Mouse (Mus musculus) CH12.LX (cell line): ENCODE results near the gene Cltc.

ENCODE experiments used
- CTCF ChIP-seq, 2 experiments: IDR thresholded peaks in 1 of 2; conservative IDR thresholded peaks in 1 of 2; 2 replicates each; pipeline ENCODE4 v1.5.1; 2011 to 2012; ENCODE audit warnings: low read depth in 2 of 2, low read length in 2 of 2, improper control_type of control experiment in 1 of 2, inconsistent platforms in 1 of 2, mild to moderate bottlenecking in 1 of 2, moderate library complexity in 1 of 2
- GABPA ChIP-seq: IDR thresholded peaks from 2 replicates; pipeline ENCODE4 v1.6.1; 2012; ENCODE audit warnings: low read depth, low read length, improper control_type of control experiment, inconsistent platforms; ENCODE audit not compliant: insufficient replicate concordance
- MAX ChIP-seq: IDR thresholded peaks from 2 replicates; pipeline ENCODE4 v1.6.1; 2011; ENCODE audit warnings: low read length, improper control_type of control experiment
- MYC ChIP-seq: IDR thresholded peaks from 2 replicates; pipeline ENCODE4 v1.6.1; 2011; ENCODE audit warnings: low read depth, mild to moderate bottlenecking, improper control_type of control experiment, low read length
- NRF1 ChIP-seq: IDR thresholded peaks from 2 replicates; pipeline ENCODE4 v1.6.1; 2014; ENCODE audit warnings: low read depth, mild to moderate bottlenecking, inconsistent platforms, low read length, improper control_type of control experiment, moderate library complexity
- POLR2A ChIP-seq: IDR thresholded peaks from 2 replicates; pipeline ENCODE4 v1.6.1; 2011; ENCODE audit warnings: low read depth, mild to moderate bottlenecking, improper control_type of control experiment, low read length
- SIN3A ChIP-seq: IDR thresholded peaks from 2 replicates; pipeline ENCODE4 v1.6.1; 2012; ENCODE audit warnings: low read length, improper control_type of control experiment, inconsistent platforms
- TCF12 ChIP-seq: IDR thresholded peaks from 2 replicates; pipeline ENCODE4 v1.6.1; 2014; ENCODE audit warnings: low read depth, mild to moderate bottlenecking, inconsistent platforms, low read length, improper control_type of control experiment
- ZNF384 ChIP-seq: IDR thresholded peaks from 2 replicates; pipeline ENCODE4 v1.6.1; 2012; ENCODE audit warnings: low read depth, low read length, improper control_type of control experiment, inconsistent platforms

DNA sequence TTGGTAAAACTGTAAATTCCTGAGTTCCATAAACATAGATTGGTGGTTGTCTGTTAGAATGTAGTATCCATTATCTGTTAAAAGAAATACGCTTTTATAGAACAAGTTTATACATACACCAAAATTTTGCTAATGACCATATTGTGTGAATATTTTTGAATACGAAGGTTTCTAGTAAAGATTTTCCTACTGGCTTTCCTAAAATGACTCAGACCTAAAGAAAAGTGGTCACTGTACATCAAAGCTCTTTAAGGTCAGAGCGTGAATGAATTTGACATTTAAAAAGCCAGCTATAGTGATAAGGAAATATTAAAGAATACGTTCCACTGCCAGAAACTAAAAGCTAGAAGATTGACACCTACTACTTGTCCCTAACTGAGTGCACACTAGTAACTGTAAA is 112.8 kb downstream of the Cltc start:
- no peak for TF ChIP-seq CTCF (conservative IDR thresholded peaks at IDR 0.05 in 1 of 2, IDR thresholded peaks at IDR 0.05 in 1 of 2; ENCODE audit: low read depth in 2 of 2, low read length in 2 of 2)
- TF ChIP-seq TCF12: no peak
- TF ChIP-seq ZNF384: no peak
- TF ChIP-seq NRF1: no peak
- no peak for TF ChIP-seq POLR2A
- TF ChIP-seq MYC: no peak
- no peak for TF ChIP-seq SIN3A
- TF ChIP-seq GABPA: no peak
- no peak for TF ChIP-seq MAX
